Mouse (Mus musculus) CH12.LX (cell line): Measurements from ENCODE around the gene Cecr2. TPM values are rescaled to one million over a fixed set of nuclear protein-coding genes. Genes with fewer than 3 reads are reported as not detected.

Experiments
- DNase-seq: peaks from one replicate; pipeline ENCODE4 v3.0.0-alpha.2; 2013; ENCODE audit errors: extremely low read depth
- H3K27ac ChIP-seq: 2 replicates; pipeline ENCODE4 v1.5.1; 2012; ENCODE audit warnings: low read depth, mild to moderate bottlenecking, control low read depth, moderate library complexity; ENCODE audit not compliant: insufficient read depth
- H3K27me3 ChIP-seq: replicated peaks from 2 replicates; pipeline ENCODE3; 2012; ENCODE audit warnings: inconsistent platforms
- H3K36me3 ChIP-seq, 2 experiments: replicated peaks in 1 of 2; 2 replicates each; pipeline versions ENCODE3 to v1.6.1; 2012; ENCODE audit warnings: inconsistent platforms in 1 of 2, low read length in 1 of 2, mild to moderate bottlenecking in 1 of 2, mixed read lengths in 1 of 2, moderate library complexity in 1 of 2; ENCODE audit not compliant: control insufficient read depth in 1 of 2, insufficient read depth in 1 of 2
- H3K4me1 ChIP-seq, 2 experiments: 2 replicates each; pipeline ENCODE4 v1.6.1; 2012; ENCODE audit warnings: inconsistent platforms in 1 of 2, moderate library complexity in 1 of 2; ENCODE audit not compliant: insufficient read depth in 2 of 2, control insufficient read depth in 1 of 2
- H3K4me2 ChIP-seq: 2 replicates; pipeline ENCODE4 v1.6.1; 2012; ENCODE audit warnings: low read depth, mild to moderate bottlenecking, control low read depth; ENCODE audit not compliant: poor library complexity, insufficient read depth, severe bottlenecking
- H3K4me3 ChIP-seq, 3 experiments: fragments of 150-350 bp in 1 of 3; sonication (generic) in 1 of 3; replicated peaks in 1 of 3; 2 replicates each; pipeline versions ENCODE3 to v1.5.1; 2011 to 2012; ENCODE audit warnings: low read depth in 2 of 3, low read length in 2 of 3, mild to moderate bottlenecking in 2 of 3, moderate library complexity in 2 of 3, control low read depth in 1 of 3, improper control_type of control experiment in 1 of 3, inconsistent platforms in 1 of 3, mixed read lengths in 1 of 3; ENCODE audit not compliant: poor library complexity in 1 of 3
- H3K79me2 ChIP-seq: replicated peaks from 2 replicates; pipeline ENCODE4 v1.6.1; 2012; ENCODE audit warnings: mild to moderate bottlenecking, moderate library complexity; ENCODE audit not compliant: control insufficient read depth, poor library complexity, insufficient read depth, severe bottlenecking; ENCODE audit errors: extremely low read depth
- H3K9ac ChIP-seq: 2 replicates; pipeline ENCODE4 v1.6.1; 2012; ENCODE audit warnings: low read depth, mild to moderate bottlenecking, control low read depth, moderate library complexity; ENCODE audit not compliant: insufficient read depth
- H3K9me3 ChIP-seq: replicated peaks from 2 replicates; pipeline ENCODE3; 2012; ENCODE audit warnings: low read length, inconsistent platforms, mixed read lengths
- CHD2 ChIP-seq: IDR thresholded peaks from 2 replicates; pipeline ENCODE4 v1.6.1; 2011; ENCODE audit warnings: low read length, improper control_type of control experiment
- HCFC1 ChIP-seq: IDR thresholded peaks from 2 replicates; pipeline ENCODE4 v1.6.1; 2012; ENCODE audit warnings: low read depth, mild to moderate bottlenecking, inconsistent platforms, low read length, improper control_type of control experiment
- JUND ChIP-seq: conservative IDR thresholded peaks from 2 replicates; pipeline ENCODE4 v1.6.1; 2011; ENCODE audit warnings: low read depth, low read length, improper control_type of control experiment
- MAFK ChIP-seq: IDR thresholded peaks from 2 replicates; pipeline ENCODE4 v1.6.1; 2011; ENCODE audit warnings: low read length, improper control_type of control experiment; ENCODE audit not compliant: insufficient replicate concordance
- MAZ ChIP-seq: IDR thresholded peaks from 2 replicates; pipeline ENCODE4 v1.6.1; 2012; ENCODE audit warnings: low read depth, mild to moderate bottlenecking, inconsistent platforms, low read length, improper control_type of control experiment, moderate library complexity
- MXI1 ChIP-seq: IDR thresholded peaks from 2 replicates; pipeline ENCODE4 v1.6.1; 2011; ENCODE audit warnings: mild to moderate bottlenecking, low read depth, low read length, improper control_type of control experiment
- POLR2A ChIP-seq: IDR thresholded peaks from 2 replicates; pipeline ENCODE4 v1.6.1; 2011; ENCODE audit warnings: low read depth, mild to moderate bottlenecking, improper control_type of control experiment, low read length
- dilution Hi-C: fragments of 300-500 bp; cut with MboI; formaldehyde crosslinking; loops from 2 replicates; pipeline ENCODE4 v1.14.3; 2020; ENCODE audit warnings: low sequenced_read_pairs; ENCODE audit not compliant: extremely low pct_unique_long_range_greater_than_20kb, extremely low pct_ligation_motif_present
- in situ Hi-C: fragments of 300-500 bp; cut with MboI; formaldehyde crosslinking; loops from 3 replicates; pipeline ENCODE4 v1.14.3; 2019; ENCODE audit warnings: low sequenced_read_pairs, low pct_ligation_motif_present, low pct_unique_long_range_greater_than_20kb, mixed read lengths
- polyA plus RNA-seq: library from polyadenylated mRNA; unstranded; fragments of >175 nt; gene quantifications from 2 replicates; pipeline ENCODE4 v1.2.1, GENCODE M21; 2012; ENCODE audit warnings: low read depth; ENCODE audit not compliant: insufficient read length
- total RNA-seq, 2 experiments: library from RNA; depleted of rRNA; stranded (reverse); fragments of 300-350 nt in 1 of 2; fragments of >200 nt in 1 of 2; gene quantifications; 2 replicates each; pipeline ENCODE4 v1.2.3; 2012 to 2014

Gene Cecr2
- total and polyA plus RNA-seq, 3 experiments = 6.6 to 15.0 (median 12.5) TPM

- dilution Hi-C loops = no loop called here
- Histone ChIP-seq H3K9ac (peak overlapping the region; percentile 30; the same call in 1 of the 2 replicates), H3K79me2 (peaks cover 38% of the 10 kb centered on the region), H3K4me2 (peak overlapping the region; percentile 78; the same call in 1 of the 2 replicates), H3K36me3 (peaks cover 18 to 28% of the 10 kb centered on the region in 2 experiments), H3K9me3 (peaks cover 17% of the 10 kb centered on the region), H3K4me1 (peaks cover 6 to 23% of the 10 kb centered on the region in 2 experiments; a peak in 3 of 4 replicates), H3K27ac (no peak overlapping the region), H3K4me3 (peak overlapping the region; percentile 11 to 33 (median 11)), H3K27me3 (no peaks in the 10 kb centered on the region)
- TF ChIP-seq CHD2 (peak; percentile 59; the same call in 1 of the 2 replicates), MAFK (no peak), MAZ (no peak), MXI1 (no peak), JUND (no peak), HCFC1 (no peak), POLR2A (no peak)
- DNase-seq = no peak
- in situ Hi-C loops = no loop called here
Measured at GRCm38 (mm10) chr6:120820144-120820543, 154.0 kb downstream of the Cecr2 start.

Other genes starting within 250 kb of the Cecr2 start
- 13.5 and 13.6 TPM in 2 replicates for gene Il17ra, start 203.1 kb upstream of the Cecr2 start, total RNA-seq (2012; rRNA removed)
- 13.8 and 14.0 TPM in 2 replicates for gene Il17ra, start 203.1 kb upstream of the Cecr2 start, total RNA-seq (2014; rRNA removed)
- 21.2 and 23.9 TPM in 2 replicates for gene Il17ra, start 203.1 kb upstream of the Cecr2 start, polyA plus RNA-seq
- not detected in 2 replicates for gene Tmem121b, start 172.6 kb upstream of the Cecr2 start, total RNA-seq (2012; rRNA removed)
- gene Tmem121b, start 172.6 kb upstream of the Cecr2 start, total RNA-seq (2014; rRNA removed) = not detected in 2 replicates
- gene Tmem121b, start 172.6 kb upstream of the Cecr2 start, polyA plus RNA-seq = not detected in 2 replicates
- 20.9 and 21.5 TPM in 2 replicates for gene Hdhd5, start 135.1 kb upstream of the Cecr2 start, total RNA-seq (2012; rRNA removed)
- gene Hdhd5, start 135.1 kb upstream of the Cecr2 start, total RNA-seq (2014; rRNA removed) = 11.4 and 12.5 TPM in 2 replicates
- gene Hdhd5, start 135.1 kb upstream of the Cecr2 start, polyA plus RNA-seq = 10.9 and 12.4 TPM in 2 replicates
- 0.08 and 0.17 TPM in 2 replicates for gene Slc25a18, start 107.2 kb downstream of the Cecr2 start, total RNA-seq (2012; rRNA removed)
- 0.12 and 0.19 TPM in 2 replicates for gene Slc25a18, start 107.2 kb downstream of the Cecr2 start, total RNA-seq (2014; rRNA removed)
- gene Slc25a18, start 107.2 kb downstream of the Cecr2 start, polyA plus RNA-seq = 0.46 and 0.51 TPM in 2 replicates
- 76.9 and 83.1 TPM in 2 replicates for gene Atp6v1e1, start 156.4 kb downstream of the Cecr2 start, total RNA-seq (2012; rRNA removed)
- 95.2 and 116 TPM in 2 replicates for gene Atp6v1e1, start 156.4 kb downstream of the Cecr2 start, total RNA-seq (2014; rRNA removed)
- gene Atp6v1e1, start 156.4 kb downstream of the Cecr2 start, polyA plus RNA-seq = 82.2 and 91.6 TPM in 2 replicates
- gene Bcl2l13, start 169.8 kb downstream of the Cecr2 start, total RNA-seq (2012; rRNA removed) = 25.5 and 25.7 TPM in 2 replicates
- 35.9 and 46.6 TPM in 2 replicates for gene Bcl2l13, start 169.8 kb downstream of the Cecr2 start, total RNA-seq (2014; rRNA removed)
- gene Bcl2l13, start 169.8 kb downstream of the Cecr2 start, polyA plus RNA-seq = 24.6 and 29.5 TPM in 2 replicates